Mouse (Mus musculus): ENCODE results near the gene Mtus2. TPM values are rescaled to one million over a fixed set of nuclear protein-coding genes. Genes with fewer than 3 reads are reported as not detected.

Mtus2 gene
- polyA plus RNA-seq, 1 experiment from 2014 or later, result 131 TPM

DNA sequence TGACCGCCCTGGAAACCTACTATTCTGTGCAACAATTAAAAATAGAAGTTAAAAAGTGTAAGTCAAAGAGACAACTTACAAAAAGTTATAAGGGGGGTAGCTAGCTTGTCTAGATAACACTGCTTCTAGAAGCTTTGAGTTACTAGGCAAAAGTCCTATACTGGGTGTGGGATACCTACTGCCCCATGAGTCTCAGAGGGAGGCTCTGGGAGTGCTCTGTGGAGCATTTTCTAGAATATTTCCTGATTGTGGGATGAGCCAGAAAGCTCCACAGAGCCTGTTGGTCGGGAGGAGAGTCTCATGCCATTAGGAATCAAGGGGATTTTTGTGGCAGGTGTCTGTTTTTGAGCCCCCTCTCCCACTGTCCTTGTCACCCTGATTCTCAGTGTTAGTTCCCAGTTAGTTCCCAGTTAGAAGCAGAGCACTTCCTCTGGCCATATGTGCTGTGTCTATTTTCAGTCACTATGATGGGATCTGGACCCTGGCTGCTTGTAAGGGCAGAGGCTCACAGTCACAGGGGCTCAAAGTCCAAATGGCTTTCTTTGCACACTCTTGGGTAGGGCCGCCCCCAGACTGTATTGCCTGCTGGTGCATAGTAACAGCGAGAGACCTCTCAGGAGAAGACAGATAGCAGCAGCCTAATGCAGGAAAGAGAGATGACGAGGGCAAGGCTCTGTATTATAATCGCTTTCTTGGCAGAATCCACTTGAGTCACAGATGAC lies 57.2 kb downstream of the Mtus2 start:
- no peak overlapping the region for H3K4me3 ChIP-seq (ENCODE audit: low read length)
- no peaks in the 10 kb centered on the region for H3K4me1 ChIP-seq (ENCODE audit: control insufficient read depth, insufficient read depth, low read length)
- peaks cover 3% of the 10 kb centered on the region; the same call in 1 of the 2 replicates for H3K9me3 ChIP-seq (replicated peaks; ENCODE audit: control insufficient read depth, low read length)
- no peak overlapping the region for H3K27ac ChIP-seq (ENCODE audit: low read length)
- ATAC-seq (replicated peaks; ENCODE audit: extremely low read depth, insufficient read depth, low FRiP score), result no peak
- WGBS, result 61% methylated on average over 6 of the region's 6 CpGs
- H3K27me3 ChIP-seq (ENCODE audit: control insufficient read depth, insufficient read depth, low read length), result no peaks in the 10 kb centered on the region
- H3K4me2 ChIP-seq (ENCODE audit: low read depth, low read length), result no peak overlapping the region
- H3K36me3 ChIP-seq (ENCODE audit: control insufficient read depth, insufficient read depth), result no peaks in the 10 kb centered on the region
- no peak overlapping the region for H3K9ac ChIP-seq (ENCODE audit: low read length)

DNA sequence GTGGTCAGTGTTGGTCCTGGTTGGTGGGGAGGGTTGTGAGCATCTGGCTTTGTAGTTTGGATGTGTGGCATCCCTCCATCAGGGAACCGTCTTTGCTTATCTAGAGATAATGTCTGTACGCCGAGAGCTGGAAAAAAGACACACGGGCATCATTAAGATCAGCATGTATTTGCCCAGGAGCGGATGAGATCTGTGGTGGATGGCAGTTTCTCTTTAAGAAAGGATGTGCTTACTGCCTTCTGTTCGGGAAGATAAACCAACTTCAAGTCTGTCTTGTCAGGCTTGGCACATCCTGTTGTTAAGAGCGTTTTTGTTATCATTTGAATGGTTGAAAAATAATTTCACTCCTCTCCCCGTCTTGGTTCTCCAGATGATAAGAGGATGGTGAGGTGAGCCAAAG lies 58.3 kb downstream of the Mtus2 start:
- Histone ChIP-seq H3K27me3 (ENCODE audit: control insufficient read depth, insufficient read depth, low read length) (no peaks in the 10 kb centered on the region), H3K4me2 (ENCODE audit: low read depth, low read length) (no peak overlapping the region), H3K36me3 (ENCODE audit: control insufficient read depth, insufficient read depth) (no peaks in the 10 kb centered on the region), H3K4me1 (ENCODE audit: control insufficient read depth, insufficient read depth, low read length) (no peaks in the 10 kb centered on the region), H3K9ac (ENCODE audit: low read length) (no peak overlapping the region), H3K27ac (ENCODE audit: low read length) (no peak overlapping the region), H3K4me3 (ENCODE audit: low read length) (no peak overlapping the region), H3K9me3 (replicated peaks; ENCODE audit: control insufficient read depth, low read length) (no peaks in the 10 kb centered on the region)
- no peak for ATAC-seq (replicated peaks; ENCODE audit: extremely low read depth, insufficient read depth, low FRiP score)
- 44% methylated on average over 8 of the region's 8 CpGs for WGBS

DNA sequence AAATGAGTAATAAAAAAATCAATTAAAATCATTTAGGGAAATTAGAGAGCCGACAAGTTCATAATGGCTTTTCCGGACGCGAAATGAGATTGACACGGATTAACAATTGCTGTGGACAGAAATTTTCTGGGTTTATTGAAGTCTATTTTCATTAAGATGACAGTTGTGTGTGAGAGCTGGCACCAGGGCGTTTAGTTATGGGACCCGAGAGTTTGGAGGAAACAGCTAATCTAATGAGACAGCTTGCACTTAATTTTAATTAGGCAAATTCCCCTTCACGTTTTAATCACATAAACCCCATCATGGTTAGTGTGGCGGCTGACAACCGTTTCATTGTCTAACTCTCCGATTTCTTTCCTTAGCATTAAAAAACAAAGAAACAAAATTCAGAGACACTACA lies 60.3 kb downstream of the Mtus2 start:
- WGBS, result 90% methylated on average over 11 of the region's 11 CpGs
- Histone ChIP-seq H3K9me3 (replicated peaks; ENCODE audit: control insufficient read depth, low read length) (no peaks in the 10 kb centered on the region), H3K4me3 (ENCODE audit: low read length) (no peak overlapping the region), H3K4me2 (ENCODE audit: low read depth, low read length) (no peak overlapping the region), H3K36me3 (ENCODE audit: control insufficient read depth, insufficient read depth) (no peaks in the 10 kb centered on the region), H3K27ac (ENCODE audit: low read length) (no peak overlapping the region), H3K9ac (ENCODE audit: low read length) (no peak overlapping the region), H3K27me3 (ENCODE audit: control insufficient read depth, insufficient read depth, low read length) (no peaks in the 10 kb centered on the region), H3K4me1 (ENCODE audit: control insufficient read depth, insufficient read depth, low read length) (no peaks in the 10 kb centered on the region)
- ATAC-seq (replicated peaks; ENCODE audit: extremely low read depth, insufficient read depth, low FRiP score), result no peak

DNA sequence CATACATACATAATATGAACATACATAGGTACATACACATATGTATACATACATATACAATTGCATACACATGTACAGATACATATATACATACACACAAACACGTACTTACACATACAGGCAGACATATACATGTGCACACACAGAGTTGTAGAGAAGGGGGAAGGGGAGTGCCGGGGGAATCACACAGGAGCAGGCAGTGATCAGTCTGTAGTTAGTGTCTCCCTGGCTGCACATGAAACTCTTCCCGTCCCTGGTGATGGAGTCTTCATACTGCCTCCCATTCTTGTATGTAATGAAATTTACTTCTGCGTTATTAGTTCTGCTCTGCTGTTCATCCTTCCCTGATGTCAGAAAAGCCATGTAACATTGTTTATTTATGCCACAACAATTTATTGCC lies 65.7 kb downstream of the Mtus2 start:
- ATAC-seq (replicated peaks; ENCODE audit: extremely low read depth, insufficient read depth, low FRiP score), result no peak
- WGBS, result 78% methylated on average over 4 of the region's 4 CpGs
- Histone ChIP-seq H3K9me3 (replicated peaks; ENCODE audit: control insufficient read depth, low read length) (no peaks in the 10 kb centered on the region), H3K27ac (ENCODE audit: low read length) (no peak overlapping the region), H3K4me3 (ENCODE audit: low read length) (no peak overlapping the region), H3K36me3 (ENCODE audit: control insufficient read depth, insufficient read depth) (no peaks in the 10 kb centered on the region), H3K27me3 (ENCODE audit: control insufficient read depth, insufficient read depth, low read length) (no peaks in the 10 kb centered on the region), H3K9ac (ENCODE audit: low read length) (no peak overlapping the region), H3K4me2 (ENCODE audit: low read depth, low read length) (no peak overlapping the region), H3K4me1 (ENCODE audit: control insufficient read depth, insufficient read depth, low read length) (peaks cover 5% of the 10 kb centered on the region; the same call in 1 of the 2 replicates)

DNA sequence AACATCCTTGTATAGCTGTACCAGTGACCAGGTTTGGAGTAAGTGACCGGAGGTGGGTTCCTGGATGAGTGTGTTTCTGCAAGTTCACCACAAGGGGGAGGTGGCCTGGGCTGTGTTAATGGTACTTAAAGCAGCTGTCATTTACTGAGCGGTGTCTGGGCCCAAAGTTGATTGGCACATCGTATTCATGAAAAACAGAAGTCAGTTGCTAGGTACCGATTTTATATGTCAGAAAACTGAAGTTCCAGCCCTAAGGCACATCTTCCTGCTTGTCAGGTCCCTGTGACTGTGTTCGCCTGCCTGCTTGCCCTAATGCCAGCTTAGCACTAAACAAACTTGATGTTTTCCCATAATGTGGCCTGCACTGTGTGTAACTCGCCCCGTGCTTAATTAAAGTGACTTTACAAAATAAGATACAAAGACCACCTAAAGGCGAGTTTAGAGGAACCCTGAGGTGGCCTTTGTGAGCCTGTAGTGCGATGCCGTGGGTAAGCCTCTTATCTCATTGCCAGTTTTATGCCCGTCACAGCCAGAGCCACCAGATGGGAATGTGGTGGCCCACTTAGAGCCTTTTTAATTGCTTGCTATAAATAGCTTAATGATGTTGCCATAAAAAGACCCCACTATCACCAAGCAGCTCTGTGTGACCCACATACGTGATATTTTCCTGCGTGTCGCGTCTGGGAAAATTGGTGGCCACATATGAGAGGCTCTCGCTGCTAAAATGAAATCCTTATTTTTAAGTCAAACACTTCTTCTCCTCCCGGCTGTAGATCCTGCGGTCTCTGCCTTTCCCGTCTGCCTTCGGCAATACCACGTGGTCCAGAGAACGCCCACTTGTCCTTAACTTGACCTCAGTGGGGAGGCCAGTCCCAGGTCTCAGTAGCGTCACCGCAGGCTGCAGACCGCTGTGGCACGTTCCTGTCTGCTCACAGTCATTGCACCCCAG lies 69.6 kb downstream of the Mtus2 start:
- Histone ChIP-seq H3K4me1 (ENCODE audit: control insufficient read depth, insufficient read depth, low read length) (peaks cover 5% of the 10 kb centered on the region; the same call in 1 of the 2 replicates), H3K36me3 (ENCODE audit: control insufficient read depth, insufficient read depth) (no peaks in the 10 kb centered on the region), H3K9ac (ENCODE audit: low read length) (0 out of 2 replicates have a peak overlapping the region, but pooled peaks have one; percentile 30), H3K4me2 (ENCODE audit: low read depth, low read length) (peak overlapping the region; percentile 61), H3K27me3 (ENCODE audit: control insufficient read depth, insufficient read depth, low read length) (no peaks in the 10 kb centered on the region), H3K9me3 (replicated peaks; ENCODE audit: control insufficient read depth, low read length) (no peaks in the 10 kb centered on the region), H3K4me3 (ENCODE audit: low read length) (peak overlapping the region; percentile 41), H3K27ac (ENCODE audit: low read length) (peak overlapping the region; percentile 10)
- WGBS, result 42% methylated on average over 26 of the region's 26 CpGs
- ATAC-seq (replicated peaks; ENCODE audit: extremely low read depth, insufficient read depth, low FRiP score), result peak; percentile 85

DNA sequence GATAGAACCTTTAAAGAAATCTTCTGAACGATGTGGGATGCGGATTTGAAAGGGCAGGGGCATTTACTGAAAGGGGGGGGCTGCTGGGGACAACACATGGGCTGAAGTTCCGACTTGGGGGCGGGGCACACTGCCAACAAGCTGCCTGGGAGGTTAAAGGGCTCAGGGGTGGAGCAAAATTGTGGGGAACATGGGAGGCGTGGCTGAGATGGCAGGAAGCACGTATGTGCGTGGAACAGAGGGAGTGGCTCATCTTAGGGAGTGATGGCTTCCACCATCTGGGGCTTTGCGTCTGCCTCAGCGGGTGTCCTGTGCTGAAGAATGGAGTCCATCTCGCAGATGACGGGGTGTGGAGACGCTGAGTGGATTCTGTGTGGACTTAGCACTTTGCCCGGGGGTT lies 70.9 kb downstream of the Mtus2 start:
- no peak for ATAC-seq (replicated peaks; ENCODE audit: extremely low read depth, insufficient read depth, low FRiP score)
- no peak overlapping the region for H3K9ac ChIP-seq (ENCODE audit: low read length)
- H3K4me1 ChIP-seq (ENCODE audit: control insufficient read depth, insufficient read depth, low read length), result peaks cover 5% of the 10 kb centered on the region; the same call in 1 of the 2 replicates
- WGBS, result 82% methylated on average over 13 of the region's 13 CpGs
- H3K4me3 ChIP-seq (ENCODE audit: low read length), result no peak overlapping the region
- no peak overlapping the region for H3K4me2 ChIP-seq (ENCODE audit: low read depth, low read length)
- no peak overlapping the region for H3K27ac ChIP-seq (ENCODE audit: low read length)
- no peaks in the 10 kb centered on the region for H3K36me3 ChIP-seq (ENCODE audit: control insufficient read depth, insufficient read depth)
- H3K9me3 ChIP-seq (replicated peaks; ENCODE audit: control insufficient read depth, low read length), result no peaks in the 10 kb centered on the region
- no peaks in the 10 kb centered on the region for H3K27me3 ChIP-seq (ENCODE audit: control insufficient read depth, insufficient read depth, low read length)

DNA sequence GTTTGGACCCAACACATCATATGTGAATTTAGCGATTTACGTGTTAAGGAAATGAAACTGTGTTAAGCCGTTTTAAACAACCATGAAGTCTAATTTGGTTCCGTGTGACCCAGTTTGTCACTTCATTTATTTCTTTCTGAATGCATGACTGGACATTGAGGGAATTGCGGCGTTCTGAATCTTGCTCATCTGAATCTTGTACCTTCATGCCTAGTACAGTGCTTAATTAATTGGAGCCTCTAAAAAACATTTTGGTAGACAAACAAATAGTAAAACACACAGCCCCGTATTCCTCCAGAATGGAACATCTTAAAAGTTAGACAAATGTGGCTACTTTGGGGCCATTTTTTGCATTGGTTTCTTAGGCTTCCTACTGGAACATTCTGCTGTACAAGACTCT lies 84.5 kb downstream of the Mtus2 start:
- no peak for ATAC-seq (replicated peaks; ENCODE audit: extremely low read depth, insufficient read depth, low FRiP score)
- H3K4me1 ChIP-seq (ENCODE audit: control insufficient read depth, insufficient read depth, low read length), result no peaks in the 10 kb centered on the region
- no peak overlapping the region for H3K4me2 ChIP-seq (ENCODE audit: low read depth, low read length)
- H3K27me3 ChIP-seq (ENCODE audit: control insufficient read depth, insufficient read depth, low read length), result no peaks in the 10 kb centered on the region
- H3K27ac ChIP-seq (ENCODE audit: low read length), result no peak overlapping the region
- H3K9ac ChIP-seq (ENCODE audit: low read length), result no peak overlapping the region
- H3K36me3 ChIP-seq (ENCODE audit: control insufficient read depth, insufficient read depth), result no peaks in the 10 kb centered on the region
- no peak overlapping the region for H3K4me3 ChIP-seq (ENCODE audit: low read length)
- 85% methylated on average over 7 of the region's 7 CpGs for WGBS
- H3K9me3 ChIP-seq (replicated peaks; ENCODE audit: control insufficient read depth, low read length), result peaks cover 17% of the 10 kb centered on the region

DNA sequence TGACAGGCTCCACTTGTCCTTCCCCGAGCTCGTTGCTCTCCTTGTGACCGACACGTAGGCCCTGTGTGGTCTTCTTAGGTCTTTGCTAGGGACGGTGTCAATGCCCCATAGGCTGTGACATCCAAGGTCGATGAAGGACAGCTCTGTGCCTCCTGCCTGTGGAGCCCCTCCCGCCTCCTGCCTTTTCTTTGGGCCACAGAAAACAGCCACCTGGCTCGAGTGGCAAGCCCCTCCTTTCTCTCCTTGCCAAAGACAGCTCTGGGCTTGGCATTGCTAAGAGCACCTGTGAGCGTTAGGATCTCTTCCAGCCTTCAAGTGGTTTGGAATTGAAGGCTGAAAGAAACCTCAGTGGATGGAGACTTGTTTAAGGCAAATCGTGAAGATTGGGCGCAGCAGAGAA lies 91.1 kb downstream of the Mtus2 start:
- H3K4me3 ChIP-seq (ENCODE audit: low read length), result no peak overlapping the region
- H3K27ac ChIP-seq (ENCODE audit: low read length), result no peak overlapping the region
- no peak overlapping the region for H3K9ac ChIP-seq (ENCODE audit: low read length)
- WGBS, result 72% methylated on average over 11 of the region's 11 CpGs
- no peaks in the 10 kb centered on the region for H3K4me1 ChIP-seq (ENCODE audit: control insufficient read depth, insufficient read depth, low read length)
- ATAC-seq (replicated peaks; ENCODE audit: extremely low read depth, insufficient read depth, low FRiP score), result no peak
- H3K4me2 ChIP-seq (ENCODE audit: low read depth, low read length), result no peak overlapping the region
- H3K9me3 ChIP-seq (replicated peaks; ENCODE audit: control insufficient read depth, low read length), result peaks cover 17% of the 10 kb centered on the region
- no peaks in the 10 kb centered on the region for H3K36me3 ChIP-seq (ENCODE audit: control insufficient read depth, insufficient read depth)
- no peaks in the 10 kb centered on the region for H3K27me3 ChIP-seq (ENCODE audit: control insufficient read depth, insufficient read depth, low read length)

DNA sequence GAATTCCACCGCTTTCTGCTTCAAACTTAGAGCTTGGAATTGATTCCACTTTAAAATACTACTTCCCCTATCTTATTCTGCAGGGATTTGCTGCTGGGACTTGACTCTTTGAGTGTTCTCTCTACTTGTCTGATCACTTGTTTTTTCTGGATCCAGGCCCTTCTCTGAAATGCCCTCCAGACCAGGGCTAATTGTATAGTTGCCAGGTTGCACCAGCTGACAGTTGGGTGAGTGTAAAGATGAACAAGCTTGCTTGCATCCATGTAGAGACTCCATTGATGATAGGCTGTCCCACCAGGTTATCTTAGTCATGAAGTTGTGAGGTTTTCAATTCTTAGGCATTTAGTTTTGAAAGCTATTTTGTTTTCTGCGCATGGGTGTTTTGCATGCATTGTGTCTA lies 92.2 kb downstream of the Mtus2 start:
- WGBS, result 88% methylated on average over 2 of the region's 2 CpGs
- Histone ChIP-seq H3K27me3 (ENCODE audit: control insufficient read depth, insufficient read depth, low read length) (no peaks in the 10 kb centered on the region), H3K36me3 (ENCODE audit: control insufficient read depth, insufficient read depth) (no peaks in the 10 kb centered on the region), H3K9me3 (replicated peaks; ENCODE audit: control insufficient read depth, low read length) (peaks cover 11% of the 10 kb centered on the region), H3K9ac (ENCODE audit: low read length) (no peak overlapping the region), H3K4me1 (ENCODE audit: control insufficient read depth, insufficient read depth, low read length) (no peaks in the 10 kb centered on the region), H3K4me2 (ENCODE audit: low read depth, low read length) (no peak overlapping the region), H3K27ac (ENCODE audit: low read length) (no peak overlapping the region), H3K4me3 (ENCODE audit: low read length) (no peak overlapping the region)
- ATAC-seq (replicated peaks; ENCODE audit: extremely low read depth, insufficient read depth, low FRiP score), result no peak

All from heart, embryonic 16.5 days (tissue).